Mouse (Mus musculus) lung, postnatal 14 days (tissue): Measurements from ENCODE around the gene Phldb3.
"Not testable (repeated sequence)": the region's sequence is repeated elsewhere in the genome, so short reads cannot be mapped to it uniquely, and the experiment has no call there.

Source experiments
- DNase-seq: peaks from one replicate; pipeline ENCODE4 v3.0.0; 2021

Gene Phldb3

GRCm38 (mm10) chr7:24595464-24595863 lies 15.1 kb upstream of the Phldb3 start:
- DNase-seq: no peak

GRCm38 (mm10) chr7:24598121-24598520 lies 12.4 kb upstream of the Phldb3 start:
- no peak for DNase-seq

DNA sequence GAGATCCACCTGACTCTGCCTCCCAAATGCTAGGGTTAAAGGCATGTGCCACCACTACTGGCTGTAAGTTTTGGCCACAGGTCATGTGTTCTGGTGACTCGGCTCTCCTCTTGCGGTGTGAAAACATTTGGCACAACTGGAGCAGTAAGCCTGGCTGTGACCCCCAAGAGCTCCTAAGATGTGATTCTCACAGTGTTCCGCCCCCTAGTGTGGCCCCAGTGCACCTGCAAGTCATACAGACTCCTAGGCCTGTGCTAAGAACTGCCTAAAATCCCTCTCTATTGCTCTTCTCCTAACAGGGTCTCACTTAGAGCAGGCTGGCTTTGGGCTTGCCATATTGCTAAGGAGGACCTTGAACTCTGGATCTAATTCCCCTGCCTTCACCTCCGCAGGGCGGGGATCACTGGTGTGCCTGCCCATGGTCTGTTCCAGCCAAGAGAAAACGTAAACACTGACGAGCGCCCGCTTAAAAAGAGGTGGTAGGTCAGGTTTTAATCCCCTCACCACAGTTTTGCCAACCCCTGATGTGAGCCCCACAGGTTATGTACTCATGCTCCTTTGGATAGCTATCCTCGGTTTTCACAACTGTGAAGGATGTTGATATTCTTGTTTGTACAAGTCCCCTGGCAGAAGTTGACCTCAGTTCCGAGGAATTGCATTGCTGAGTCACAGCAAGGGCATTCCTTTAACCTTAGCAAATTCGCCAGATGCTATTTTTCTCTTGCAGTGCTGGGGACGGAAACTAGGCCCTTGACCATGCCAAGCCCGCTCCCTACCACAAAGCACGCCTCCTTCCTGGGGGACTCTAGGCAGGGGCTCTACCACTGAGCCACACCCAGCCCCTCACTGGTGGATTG lies 11.1 kb upstream of the Phldb3 start:
- no peak for DNase-seq

DNA sequence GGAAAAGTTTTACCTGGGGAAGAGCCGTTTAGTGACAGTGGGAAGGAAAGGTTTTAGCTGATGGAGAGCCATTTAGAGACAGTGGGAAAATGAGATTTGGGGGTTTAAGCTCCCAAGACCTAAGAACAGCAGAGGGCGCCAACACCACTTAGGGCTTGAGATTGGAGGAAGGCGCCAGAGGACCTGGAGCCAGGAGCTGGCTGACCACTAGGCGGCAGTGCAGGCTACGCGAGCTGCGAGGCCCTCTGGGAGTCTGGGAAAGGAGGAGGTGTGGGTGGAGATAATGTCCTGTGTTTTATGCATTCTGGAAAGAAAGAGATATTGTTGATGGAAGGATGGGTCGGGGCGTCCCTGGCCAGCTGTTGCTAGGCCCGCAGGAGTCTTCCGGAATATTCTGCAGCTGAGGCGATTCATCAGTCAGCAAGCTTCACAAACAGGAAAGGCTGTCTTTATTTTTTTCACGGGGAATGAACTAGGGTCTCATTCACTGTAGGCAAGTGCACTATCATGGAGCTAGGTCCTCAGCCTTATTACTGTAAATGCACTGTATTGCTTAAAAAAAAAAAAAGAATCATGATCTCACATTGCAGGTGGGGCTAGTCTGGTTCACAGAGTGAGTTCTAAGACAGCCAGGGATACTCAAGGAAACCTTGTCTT lies 9.5 kb upstream of the Phldb3 start:
- DNase-seq: peak; percentile 99

DNA sequence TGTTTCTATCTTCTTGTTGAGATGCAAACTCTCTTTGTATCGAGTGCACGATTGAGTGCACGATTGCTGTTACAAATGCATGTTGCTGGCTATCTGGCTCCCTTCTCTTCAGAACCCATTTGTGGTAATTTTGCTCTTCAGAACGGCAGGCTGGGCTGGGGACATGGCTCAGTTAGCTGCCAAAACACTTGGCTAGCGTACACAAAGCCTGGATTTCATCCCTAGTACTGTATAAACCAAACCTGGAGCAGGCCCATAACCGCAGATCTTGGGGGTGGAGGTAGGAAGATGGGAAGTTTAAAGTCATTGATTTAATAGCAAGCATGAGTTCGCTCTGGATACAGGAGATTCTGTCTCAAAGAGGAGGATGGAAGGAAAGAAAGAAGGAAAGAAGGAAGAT lies 5.0 kb upstream of the Phldb3 start:
- DNase-seq: no peak

GRCm38 (mm10) chr7:24606046-24606445 lies 4.5 kb upstream of the Phldb3 start:
- DNase-seq: no peak

GRCm38 (mm10) chr7:24608017-24608416 lies 2.5 kb upstream of the Phldb3 start:
- DNase-seq: peak; percentile 59

GRCm38 (mm10) chr7:24608561-24608960 lies 2.0 kb upstream of the Phldb3 start:
- DNase-seq: no peak

- peak; percentile 94 for DNase-seq
These were observed 424 bp downstream of the Phldb3 start for GRCm38 (mm10) chr7:24610879-24611494.

DNA sequence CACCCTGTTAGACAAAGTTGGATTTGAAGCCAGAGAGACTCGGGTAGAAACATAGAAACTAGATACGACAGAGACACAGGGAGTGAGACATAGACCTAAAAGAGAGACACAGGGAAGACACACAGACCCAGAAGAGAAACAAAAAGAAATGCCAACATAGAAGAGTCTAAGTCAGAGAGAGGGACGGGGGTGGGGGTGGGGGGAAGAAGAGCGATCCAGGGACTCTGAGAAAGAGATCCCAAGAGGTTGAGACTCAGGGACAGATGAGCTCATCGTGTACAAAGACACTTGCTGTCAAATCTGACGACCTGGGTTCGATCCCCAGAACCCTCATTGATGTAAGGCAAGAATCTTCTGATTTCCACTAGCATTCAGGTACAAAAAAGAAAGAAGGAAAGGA lies 1.1 kb downstream of the Phldb3 start:
- DNase-seq: no peak

- DNase-seq: no peak
These were observed 1.8 kb downstream of the Phldb3 start for GRCm38 (mm10) chr7:24612308-24612910.

DNA sequence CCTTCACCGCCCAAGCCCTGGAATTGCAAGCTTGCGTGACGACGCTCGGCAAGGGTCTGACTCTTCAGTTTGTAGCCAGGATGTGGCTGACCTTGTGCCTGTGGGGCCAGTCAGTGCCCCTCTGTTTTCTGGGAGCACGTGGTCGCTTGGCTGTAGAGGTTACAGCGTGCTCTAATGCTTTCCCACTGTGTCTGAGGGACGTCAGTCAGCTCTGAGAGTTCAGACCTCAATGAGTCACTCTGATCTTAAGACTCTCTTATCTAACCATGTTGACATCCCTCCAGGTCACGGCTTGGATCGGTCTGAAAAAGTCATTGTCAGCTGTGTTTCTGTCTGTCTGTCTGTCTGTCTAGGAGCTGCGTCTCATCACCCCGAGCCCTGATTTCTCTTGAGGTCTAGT lies 4.3 kb downstream of the Phldb3 start:
- no peak for DNase-seq

- no peak for DNase-seq
These were observed 7.2 kb downstream of the Phldb3 start for GRCm38 (mm10) chr7:24617763-24618162.

GRCm38 (mm10) chr7:24618374-24618773 lies 7.8 kb downstream of the Phldb3 start:
- not testable (repeated sequence) for DNase-seq

DNA sequence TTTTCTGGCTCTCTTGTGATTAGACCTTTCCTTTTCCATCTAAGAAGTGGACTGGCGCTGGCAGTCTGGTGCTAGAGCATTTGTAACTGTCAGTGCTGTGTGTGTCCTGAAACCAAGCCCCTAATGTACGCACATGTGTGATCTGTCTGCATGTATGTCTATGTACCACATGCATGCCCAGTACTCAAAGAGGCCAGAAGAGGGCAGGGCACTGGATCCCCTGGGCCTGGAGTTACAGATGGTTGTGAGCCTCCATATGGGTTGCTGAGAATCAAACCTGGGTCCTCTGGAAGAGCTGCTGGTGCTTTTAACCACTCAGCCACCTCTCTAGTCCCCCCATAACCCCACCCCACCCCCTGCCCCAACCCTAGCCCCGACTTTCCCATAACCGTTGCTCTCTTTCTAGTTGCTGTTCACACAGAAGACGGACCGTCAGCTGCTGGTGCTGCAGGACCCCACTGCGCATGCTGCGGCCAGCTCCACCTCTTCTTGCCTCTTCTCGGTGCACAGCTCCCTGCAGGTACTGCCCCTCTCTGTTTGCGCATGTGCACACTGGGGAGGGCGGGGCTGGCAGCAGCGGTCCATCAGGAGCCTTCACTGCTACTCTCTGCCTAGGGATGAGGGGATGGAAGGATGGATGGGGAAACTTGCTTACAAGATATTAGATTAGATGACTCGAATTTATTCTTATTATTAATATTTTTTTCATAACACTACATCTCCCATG lies 9.3 kb downstream of the Phldb3 start:
- no peak for DNase-seq

DNA sequence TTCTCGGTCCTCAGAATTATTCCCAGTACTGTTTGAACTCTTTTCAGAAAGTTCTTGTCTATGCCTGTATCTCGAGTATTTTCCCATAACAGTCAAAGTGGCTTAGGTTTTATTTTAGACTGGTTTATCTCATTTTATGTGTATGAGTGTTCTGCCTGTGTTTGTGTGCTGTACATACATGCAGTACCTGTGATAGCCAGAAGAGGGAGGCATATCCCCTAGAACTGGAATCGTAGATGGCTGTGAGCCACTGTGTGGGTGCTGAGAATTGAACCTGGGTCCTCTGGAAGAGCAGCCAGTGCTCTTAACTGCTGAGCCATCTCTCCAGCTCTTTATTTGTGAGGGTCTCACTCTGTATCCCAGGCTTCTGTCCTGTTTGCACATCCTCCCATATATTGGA lies 10.6 kb downstream of the Phldb3 start:
- DNase-seq: no peak

DNA sequence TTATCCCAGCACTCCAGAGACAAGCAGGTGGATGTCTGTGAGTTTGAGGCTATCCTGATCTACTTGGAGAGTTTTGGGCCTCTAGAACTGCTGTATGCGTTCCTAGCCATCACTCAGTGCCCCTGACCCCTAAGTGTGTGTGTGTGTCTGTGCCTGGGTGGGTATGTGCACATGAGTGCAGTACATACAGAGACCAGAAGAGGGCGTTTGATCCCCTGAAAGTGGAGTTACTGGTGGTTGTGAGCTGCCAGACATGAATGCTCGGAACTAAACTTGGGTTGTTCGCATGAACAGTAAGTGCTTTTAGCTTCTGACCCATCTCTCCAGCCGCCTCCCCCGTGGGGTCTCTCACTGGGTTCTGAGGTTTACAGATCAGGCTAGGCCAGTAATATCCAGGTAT lies 12.4 kb downstream of the Phldb3 start:
- DNase-seq: no peak

DNA sequence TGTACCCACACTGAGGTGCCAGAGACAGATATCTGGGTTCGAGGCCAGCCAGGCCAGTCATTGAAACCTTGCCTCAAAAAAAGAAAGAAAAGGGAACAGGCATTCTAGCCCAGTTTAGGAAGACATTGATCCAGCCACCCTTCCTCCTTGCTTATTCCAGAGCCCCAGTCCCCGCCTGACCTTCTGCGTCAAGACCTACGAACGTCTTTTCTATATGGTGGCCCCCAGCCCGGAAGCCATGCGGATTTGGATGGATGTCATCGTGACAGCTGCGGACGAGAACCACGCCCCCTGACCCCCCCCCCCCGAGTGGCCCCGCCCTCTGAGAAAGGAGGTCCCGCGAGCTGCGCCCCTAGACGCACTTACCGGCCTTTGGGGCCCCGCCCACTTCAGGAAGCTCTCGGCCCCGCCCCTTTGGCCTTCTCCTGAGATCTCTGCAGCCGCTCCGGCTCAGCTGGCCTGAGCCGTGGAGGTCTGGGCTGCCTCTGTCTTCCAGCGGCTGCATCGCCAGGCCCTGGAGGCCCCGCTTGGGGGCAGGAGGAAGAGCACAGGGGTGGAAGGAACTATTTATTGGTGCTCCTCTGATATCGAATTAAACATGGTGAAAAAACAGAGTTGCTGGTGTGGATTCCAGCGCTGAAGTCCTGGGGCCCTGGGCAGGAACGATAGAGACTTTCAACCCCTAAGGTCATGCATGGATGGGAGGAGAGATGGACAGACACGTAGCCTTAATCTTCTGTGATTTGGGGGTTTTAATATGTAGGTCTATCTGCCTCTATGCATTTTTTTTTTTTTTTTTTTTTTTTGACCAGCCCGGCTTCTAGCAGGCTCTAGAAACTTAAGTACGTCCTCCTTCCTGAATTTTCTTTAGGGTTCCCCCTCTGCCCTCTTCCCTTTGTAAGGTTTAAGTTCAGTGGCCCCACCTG lies 18.4 kb downstream of the Phldb3 start:
- peak; percentile 84 for DNase-seq

DNA sequence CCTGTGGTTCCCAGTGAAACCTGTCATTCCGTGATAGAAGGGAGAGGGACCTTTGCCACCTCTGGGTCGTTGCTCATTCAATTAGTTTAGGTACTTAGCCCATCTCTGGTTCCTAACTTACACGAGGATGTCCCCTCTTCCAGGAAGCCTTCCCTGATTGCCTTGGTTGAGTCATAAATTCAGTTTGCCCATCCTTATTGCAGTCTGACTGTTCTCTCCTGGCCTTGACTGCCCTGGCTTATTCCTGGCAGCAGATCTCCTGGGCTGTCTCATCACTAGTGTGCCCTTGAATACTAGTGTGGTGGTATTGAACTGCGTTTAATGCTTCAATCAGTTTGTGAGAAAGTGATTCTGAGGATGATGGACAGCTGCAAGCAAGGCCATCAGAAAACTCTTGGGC lies 19.1 kb downstream of the Phldb3 start:
- no peak for DNase-seq

DNA sequence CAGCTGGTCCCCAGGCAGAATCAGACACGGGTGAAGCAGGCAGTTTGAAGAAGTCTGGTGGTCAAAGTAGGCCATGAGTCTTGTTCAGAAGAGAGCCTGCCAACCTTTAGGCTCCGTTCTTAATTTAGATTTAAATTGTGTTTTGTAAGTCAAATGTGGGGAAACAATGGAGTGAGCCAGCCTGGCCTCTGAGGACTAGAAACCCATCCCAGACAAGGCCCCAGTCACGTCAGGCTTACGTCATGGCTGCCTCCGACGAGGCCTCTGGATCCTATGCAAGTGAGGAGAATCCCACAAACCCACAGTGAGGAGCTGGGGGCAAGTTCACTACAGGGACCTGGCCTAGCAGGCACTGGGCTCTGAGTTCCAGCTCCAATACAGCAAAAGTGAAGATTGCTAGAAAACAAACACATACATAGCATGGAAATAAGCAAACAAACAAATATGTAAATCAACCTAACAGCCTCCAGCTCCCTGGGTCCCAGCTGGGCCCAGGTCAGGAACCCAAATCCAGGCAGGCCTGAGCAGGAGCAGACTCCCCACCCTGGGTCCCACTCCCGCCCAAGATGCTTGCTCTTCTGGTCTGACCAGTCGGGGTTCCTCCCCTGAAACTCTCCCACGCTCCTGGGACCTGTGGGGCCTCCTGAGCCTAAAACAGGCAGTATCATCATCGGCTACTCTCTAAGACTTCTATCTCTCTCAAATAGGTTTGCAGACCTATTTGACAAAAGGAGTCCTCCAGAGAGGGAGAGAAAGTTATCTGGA lies 19.7 kb downstream of the Phldb3 start:
- no peak for DNase-seq

GRCm38 (mm10) chr7:24636264-24636663 lies 25.7 kb downstream of the Phldb3 start, which contains the start of gene Lypd3:
Gene Lypd3, plus strand, starts transcription at chr7:24636550.
- DNase-seq: no peak
